Mouse (Mus musculus) hindbrain, embryonic 11.5 days (tissue): ENCODE results near the gene Kifap3. TPM values are rescaled to one million over a fixed set of nuclear protein-coding genes. Genes with fewer than 3 reads are reported as not detected.
"Not testable (repeated sequence)": the region's sequence is repeated elsewhere in the genome, so short reads cannot be mapped to it uniquely, and the experiment has no call there.

Experiments used
- ATAC-seq: fragments of 200-750 bp; cut with Nextera tagmentation; 2 replicates; pipeline ENCODE4 v1.8.0; 2017; ENCODE audit warnings: mild to moderate bottlenecking, moderate TSS enrichment, moderate library complexity; ENCODE audit not compliant: low FRiP score
- DNase-seq: peaks from one replicate; pipeline ENCODE4 v3.0.0-alpha.2; 2015; ENCODE audit warnings: low spot score
- H3K27ac ChIP-seq: fragments of 300-500 bp; sonication (generic); 2 replicates; pipeline ENCODE4 v1.5.1; 2014; ENCODE audit warnings: mild to moderate bottlenecking, low read depth, low read length
- H3K27me3 ChIP-seq: fragments of 300-500 bp; sonication (generic); 2 replicates; pipeline ENCODE4 v1.6.1; 2014; ENCODE audit warnings: mild to moderate bottlenecking, low read length, moderate library complexity, mixed read lengths; ENCODE audit not compliant: control insufficient read depth, insufficient read depth
- H3K36me3 ChIP-seq: fragments of 300-500 bp; sonication (generic); 2 replicates; pipeline ENCODE4 v1.6.1; 2014; ENCODE audit warnings: mild to moderate bottlenecking, low read length, moderate library complexity, mixed read lengths; ENCODE audit not compliant: control insufficient read depth, insufficient read depth
- H3K4me1 ChIP-seq: fragments of 300-500 bp; sonication (generic); replicated peaks from 2 replicates; pipeline ENCODE4 v1.6.1; 2014; ENCODE audit warnings: low read length, mixed read lengths; ENCODE audit not compliant: control insufficient read depth, insufficient read depth
- H3K4me2 ChIP-seq: fragments of 300-500 bp; sonication (generic); replicated peaks from 2 replicates; pipeline ENCODE4 v1.6.1; 2014; ENCODE audit warnings: mild to moderate bottlenecking, low read depth, low read length
- H3K4me3 ChIP-seq: fragments of 300-500 bp; sonication (generic); 2 replicates; pipeline ENCODE4 v1.5.1; 2014; ENCODE audit warnings: low read depth, low read length
- H3K9ac ChIP-seq: fragments of 300-500 bp; sonication (generic); 2 replicates; pipeline ENCODE4 v1.6.1; 2014; ENCODE audit warnings: low read depth, low read length
- H3K9me3 ChIP-seq: fragments of 300-500 bp; sonication (generic); 2 replicates; pipeline ENCODE4 v1.6.1; 2016; ENCODE audit warnings: low read length; ENCODE audit not compliant: control insufficient read depth
- WGBS: fragments of 180-500 bp; shearing (Covaris S2); extraction: QIAGEN DNeasy Blood & Tissue Kit; methylation state at CpG from one replicate; pipeline ENCODE4 v1.1.7; 2014; 5-methylcytosine and 5-hydroxymethylcytosine counted together
- polyA plus RNA-seq: library from polyadenylated mRNA; unstranded; fragments of >200 nt; fragmentation: Nextera tagmentation; extraction: Ambion mirVana; gene quantifications from 2 replicates; pipeline ENCODE4 v1.2.1, GENCODE M21; 2014

Gene Kifap3
- polyA plus RNA-seq, 1 experiment from 2014 or later = 67.9 TPM

DNA sequence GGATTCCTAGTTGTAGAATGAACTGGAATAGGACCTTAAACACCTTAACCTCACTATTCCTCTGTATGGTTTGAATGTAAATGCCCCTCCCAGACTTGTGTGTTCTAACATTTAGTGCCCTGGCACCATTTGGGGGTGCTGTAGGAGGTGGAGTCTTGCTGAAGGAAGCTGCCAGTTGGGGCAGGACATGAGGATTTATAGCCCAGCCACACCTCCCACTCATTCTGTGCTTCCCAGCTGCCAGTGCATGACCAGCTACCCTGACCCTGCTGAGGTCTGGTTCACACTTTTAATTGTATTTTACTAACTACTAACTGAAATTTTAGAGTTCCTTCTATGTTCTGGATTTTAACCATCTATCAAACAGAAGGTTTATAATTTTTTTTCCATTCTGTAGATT is 50.1 kb downstream of the Kifap3 start:
- H3K36me3 ChIP-seq = no peaks in the 10 kb centered on the region
- DNase-seq = no peak
- H3K4me2 ChIP-seq = no peak overlapping the region
- no peak overlapping the region for H3K4me3 ChIP-seq
- no peak for ATAC-seq
- H3K27me3 ChIP-seq = no peaks in the 10 kb centered on the region
- H3K9ac ChIP-seq = no peak overlapping the region
- H3K9me3 ChIP-seq = no peaks in the 10 kb centered on the region
- H3K4me1 ChIP-seq = no peaks in the 10 kb centered on the region
- no peak overlapping the region for H3K27ac ChIP-seq

DNA sequence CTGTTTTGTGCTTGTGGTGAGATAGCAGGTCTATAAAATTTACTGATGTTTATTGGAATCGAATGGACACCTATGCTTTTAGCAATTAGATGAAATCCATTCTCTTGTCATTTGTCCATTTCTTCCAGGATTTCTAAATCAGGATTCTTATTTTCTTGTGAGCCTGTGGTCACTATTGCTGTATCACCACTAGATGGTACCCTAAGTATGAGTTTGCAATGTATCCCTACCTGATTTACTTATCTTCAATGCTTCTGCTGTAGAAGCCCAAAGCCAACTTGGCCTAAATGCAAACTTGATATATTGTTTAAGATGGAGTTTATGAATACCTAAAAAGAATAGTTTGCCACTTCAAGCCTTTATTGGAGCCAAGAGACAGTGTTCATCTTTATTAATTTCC is 54.7 kb downstream of the Kifap3 start:
- H3K36me3 ChIP-seq = no peaks in the 10 kb centered on the region
- H3K27me3 ChIP-seq = no peaks in the 10 kb centered on the region
- ATAC-seq = no peak
- H3K9me3 ChIP-seq = no peaks in the 10 kb centered on the region
- no peak overlapping the region for H3K4me3 ChIP-seq
- 70% methylated on average over 1 of the region's 1 CpGs for whole genome bisulfite sequencing
- DNase-seq = no peak
- H3K27ac ChIP-seq = no peak overlapping the region
- H3K4me1 ChIP-seq = no peaks in the 10 kb centered on the region
- H3K9ac ChIP-seq = no peak overlapping the region
- H3K4me2 ChIP-seq = no peak overlapping the region

DNA sequence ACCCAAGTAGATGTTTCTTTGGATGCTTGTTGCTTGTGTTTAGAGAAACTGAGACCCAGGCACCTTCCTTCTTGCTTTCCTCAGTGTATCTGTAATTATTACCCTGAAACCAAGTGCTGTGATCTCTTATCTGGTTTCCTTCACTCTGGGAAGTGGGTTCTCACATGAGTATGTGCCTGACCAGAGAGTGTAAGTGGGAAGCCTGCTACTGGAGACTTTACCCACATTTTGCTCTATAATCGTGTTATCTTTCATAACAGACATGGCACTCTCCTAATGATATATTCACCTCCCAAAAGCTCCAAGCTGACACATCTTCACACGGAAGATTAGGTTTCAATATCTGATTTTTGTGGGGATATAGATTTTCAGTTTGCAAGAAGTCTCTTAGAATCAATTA is 55.7 kb downstream of the Kifap3 start:
- H3K36me3 ChIP-seq = no peaks in the 10 kb centered on the region
- no peak overlapping the region for H3K9ac ChIP-seq
- 87% methylated on average over 2 of the region's 2 CpGs for WGBS
- no peak overlapping the region for H3K27ac ChIP-seq
- H3K4me1 ChIP-seq = no peaks in the 10 kb centered on the region
- H3K27me3 ChIP-seq = no peaks in the 10 kb centered on the region
- H3K4me2 ChIP-seq = no peak overlapping the region
- no peak for ATAC-seq
- H3K4me3 ChIP-seq = no peak overlapping the region
- no peak for DNase-seq
- H3K9me3 ChIP-seq = no peaks in the 10 kb centered on the region

DNA sequence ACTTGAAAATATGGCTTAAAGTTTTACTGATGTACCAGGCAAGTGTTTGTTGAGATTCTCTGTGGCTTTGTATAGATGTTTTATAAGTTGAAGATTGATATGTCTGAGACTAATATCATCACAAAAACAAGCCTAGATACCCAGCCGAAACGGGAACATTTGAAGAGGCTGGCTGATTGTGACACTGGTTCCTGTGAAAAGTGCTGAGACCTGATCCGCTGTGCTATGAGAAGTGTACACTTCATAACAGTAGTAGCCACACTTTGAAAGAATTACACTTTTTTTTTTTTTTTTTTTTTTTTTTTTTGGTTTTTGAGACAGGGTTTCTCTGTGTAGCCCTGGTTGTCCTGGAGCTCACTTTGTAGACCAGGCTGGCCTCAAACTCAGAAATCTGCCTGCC is 59.1 kb downstream of the Kifap3 start:
- WGBS = 96% methylated on average over 3 of the region's 3 CpGs
- not testable (repeated sequence) for H3K27ac ChIP-seq, H3K9ac ChIP-seq, H3K9me3 ChIP-seq, DNase-seq, H3K27me3 ChIP-seq, H3K36me3 ChIP-seq, ATAC-seq, H3K4me1 ChIP-seq, H3K4me2 ChIP-seq, H3K4me3 ChIP-seq

DNA sequence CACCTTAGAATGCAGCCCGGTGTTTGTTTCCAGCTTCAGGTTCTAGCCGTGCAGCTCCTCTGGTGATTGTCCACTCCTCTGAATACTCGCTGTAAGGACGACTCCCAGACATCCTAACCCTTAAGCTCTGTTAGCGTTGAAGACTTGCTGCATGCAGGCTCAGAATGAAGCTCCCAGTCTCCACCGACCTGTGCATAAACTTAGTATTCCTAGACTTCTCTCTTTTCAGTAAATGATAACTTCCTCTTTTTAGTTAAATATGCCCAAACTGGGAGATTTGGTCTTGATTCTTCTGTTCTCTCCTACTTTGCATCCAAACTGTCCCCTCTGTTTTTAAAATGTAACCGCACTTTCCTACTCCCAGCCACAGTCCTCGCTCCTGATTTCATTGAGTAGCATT is 61.2 kb downstream of the Kifap3 start:
- no peaks in the 10 kb centered on the region for H3K4me1 ChIP-seq
- no peak overlapping the region for H3K27ac ChIP-seq
- no peaks in the 10 kb centered on the region for H3K27me3 ChIP-seq
- DNase-seq (no peak), ATAC-seq (no peak)
- no peak overlapping the region for H3K4me2 ChIP-seq
- H3K9me3 ChIP-seq = no peaks in the 10 kb centered on the region
- no peaks in the 10 kb centered on the region for H3K36me3 ChIP-seq
- WGBS = 94% methylated on average over 8 of the region's 8 CpGs
- no peak overlapping the region for H3K4me3 ChIP-seq
- no peak overlapping the region for H3K9ac ChIP-seq

DNA sequence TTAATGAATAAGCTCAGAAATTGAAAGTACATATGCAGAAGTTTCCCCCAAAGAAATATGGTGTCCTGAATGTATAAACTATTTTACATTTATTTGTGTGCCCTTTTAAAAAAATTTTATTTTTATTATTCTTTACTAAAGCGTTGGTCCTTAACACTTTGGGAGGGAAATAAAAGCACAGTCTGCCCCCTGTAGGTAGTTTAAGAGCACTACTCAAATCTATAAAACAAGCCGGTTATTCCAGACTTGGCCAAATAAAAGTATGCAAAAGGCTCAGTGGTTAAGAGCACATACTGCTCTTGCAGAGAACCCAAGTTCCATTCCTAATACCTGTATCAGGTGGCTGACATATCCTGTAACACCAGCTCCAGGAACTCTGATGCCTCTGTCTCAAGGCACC is 62.9 kb downstream of the Kifap3 start:
- Histone ChIP-seq H3K36me3 (no peaks in the 10 kb centered on the region), H3K9ac (no peak overlapping the region), H3K27ac (no peak overlapping the region), H3K4me2 (no peak overlapping the region), H3K27me3 (no peaks in the 10 kb centered on the region), H3K4me1 (no peaks in the 10 kb centered on the region), H3K9me3 (no peaks in the 10 kb centered on the region), H3K4me3 (no peak overlapping the region)
- 71% methylated on average over 2 of the region's 2 CpGs for WGBS
- no peak for ATAC-seq
- no peak for DNase-seq

DNA sequence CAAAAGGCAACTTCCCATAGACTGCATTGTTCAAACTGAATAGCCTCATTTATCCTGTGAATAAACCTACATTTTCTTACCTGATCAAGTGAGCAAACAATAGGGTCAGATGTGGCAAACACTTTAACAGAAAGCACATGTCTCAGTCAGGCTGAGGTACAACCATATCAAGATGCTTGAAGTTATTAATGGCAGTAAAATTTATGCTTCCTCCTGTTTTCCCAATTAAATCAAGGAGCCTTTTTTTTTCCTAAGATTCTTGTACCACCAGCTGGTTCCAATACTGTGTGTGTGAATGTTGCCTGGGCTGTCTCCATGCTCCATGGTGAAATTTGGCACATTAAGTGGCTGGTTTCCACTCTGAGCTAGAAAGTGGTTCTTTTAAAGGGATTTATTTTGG is 64.5 kb downstream of the Kifap3 start:
- H3K27ac ChIP-seq = no peak overlapping the region
- no peaks in the 10 kb centered on the region for H3K36me3 ChIP-seq
- H3K4me1 ChIP-seq = no peaks in the 10 kb centered on the region
- no peak overlapping the region for H3K9ac ChIP-seq
- H3K27me3 ChIP-seq = no peaks in the 10 kb centered on the region
- H3K9me3 ChIP-seq = no peaks in the 10 kb centered on the region
- H3K4me2 ChIP-seq = no peak overlapping the region
- ATAC-seq = no peak
- H3K4me3 ChIP-seq = no peak overlapping the region
- DNase-seq = no peak

DNA sequence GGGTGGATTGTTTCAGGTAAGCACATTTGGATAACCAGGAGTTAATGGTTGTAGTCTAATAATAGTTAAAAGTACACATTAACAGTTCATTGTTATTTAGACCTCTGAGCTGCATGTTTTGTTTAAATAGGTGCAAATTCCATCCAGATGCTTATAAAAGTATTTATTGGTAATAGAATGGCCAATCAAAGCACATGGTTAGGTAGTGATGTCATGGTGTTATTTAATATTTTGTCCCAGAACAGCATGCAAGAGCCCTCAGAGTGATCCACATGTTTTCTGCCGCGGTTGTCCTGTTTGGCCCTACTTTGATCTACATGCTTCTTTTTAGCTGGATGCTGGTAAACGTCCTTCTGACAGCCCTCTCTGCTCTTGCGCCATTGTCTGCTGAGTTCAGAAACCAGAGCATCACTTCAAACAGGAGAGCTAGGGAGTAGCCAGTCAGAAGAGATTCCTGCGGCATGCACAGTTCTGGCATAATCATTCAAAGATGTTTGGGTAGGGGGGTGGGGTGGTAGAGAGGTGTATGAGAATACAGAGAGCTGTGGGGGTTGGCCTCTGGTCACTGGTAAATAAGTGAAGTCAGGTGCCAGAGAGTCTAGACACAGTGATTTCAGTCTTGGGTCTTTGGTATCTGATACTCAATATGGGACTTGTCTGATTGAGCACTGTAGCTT is 73.6 kb downstream of the Kifap3 start:
- DNase-seq = peak; percentile 40
- no peaks in the 10 kb centered on the region for H3K4me1 ChIP-seq
- 63% methylated on average over 5 of the region's 5 CpGs for WGBS
- no peak overlapping the region for H3K9ac ChIP-seq
- H3K4me3 ChIP-seq = no peak overlapping the region
- no peak for ATAC-seq
- H3K9me3 ChIP-seq = no peaks in the 10 kb centered on the region
- no peaks in the 10 kb centered on the region for H3K27me3 ChIP-seq
- no peak overlapping the region for H3K4me2 ChIP-seq
- no peak overlapping the region for H3K27ac ChIP-seq
- no peaks in the 10 kb centered on the region for H3K36me3 ChIP-seq

DNA sequence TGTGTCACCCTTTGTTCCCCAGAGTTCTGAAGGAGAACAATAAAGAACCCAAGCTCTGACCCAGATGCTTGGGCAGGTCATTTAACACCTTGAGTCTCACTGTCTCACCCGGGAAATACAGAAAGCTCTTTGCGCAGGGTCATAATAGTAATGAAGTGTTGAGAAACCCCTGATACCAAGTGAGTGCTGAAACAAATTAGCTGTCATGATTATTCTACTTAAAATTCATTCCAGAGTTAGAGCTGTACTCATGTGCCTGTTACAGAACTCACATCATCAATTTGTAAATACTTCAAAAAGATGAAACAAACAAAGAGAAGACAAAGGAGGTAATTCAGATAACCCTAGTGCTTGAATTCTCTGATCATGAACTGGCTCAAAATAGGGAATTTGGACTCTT is 79.0 kb downstream of the Kifap3 start:
- H3K9me3 ChIP-seq = no peaks in the 10 kb centered on the region
- H3K4me3 ChIP-seq = no peak overlapping the region
- no peak overlapping the region for H3K9ac ChIP-seq
- H3K4me2 ChIP-seq = no peak overlapping the region
- ATAC-seq (no peak), DNase-seq (no peak)
- H3K4me1 ChIP-seq = no peaks in the 10 kb centered on the region
- no peaks in the 10 kb centered on the region for H3K36me3 ChIP-seq
- 88% methylated on average over 2 of the region's 2 CpGs for WGBS
- H3K27me3 ChIP-seq = no peaks in the 10 kb centered on the region
- no peak overlapping the region for H3K27ac ChIP-seq
